Mouse (Mus musculus) lung, adult 18-20 months (tissue): Measurements from ENCODE around the gene Ndufb4.
"Not testable (repeated sequence)": the region's sequence is repeated elsewhere in the genome, so short reads cannot be mapped to it uniquely, and the experiment has no call there.

Experiments
- DNase-seq, 2 experiments: peaks; one replicate each; pipeline ENCODE4 v3.0.0; 2022; ENCODE audit warnings: mixed read lengths in 2 of 2

The Ndufb4 gene

GRCm38 (mm10) chr16:37676677-37677072 lies 22.4 kb upstream of the Ndufb4 start:
- DNase-seq: no peak

GRCm38 (mm10) chr16:37676024-37676676 lies 21.9 kb upstream of the Ndufb4 start:
- DNase-seq: no peak

GRCm38 (mm10) chr16:37675326-37675725 lies 21.1 kb upstream of the Ndufb4 start:
- DNase-seq: no peak

- no peak for DNase-seq
These were observed 16.5 kb upstream of the Ndufb4 start for GRCm38 (mm10) chr16:37670666-37671283.

- no peak for DNase-seq
These were observed 11.2 kb upstream of the Ndufb4 start for GRCm38 (mm10) chr16:37665394-37665935.

GRCm38 (mm10) chr16:37663643-37664459 lies 9.6 kb upstream of the Ndufb4 start:
- DNase-seq: no peak

GRCm38 (mm10) chr16:37656796-37657195 lies 2.5 kb upstream of the Ndufb4 start:
- DNase-seq: no peak

GRCm38 (mm10) chr16:37655756-37656347 lies 1.6 kb upstream of the Ndufb4 start:
- DNase-seq: no peak

GRCm38 (mm10) chr16:37654831-37655455 lies 690 bp upstream of the Ndufb4 start:
- no peak for DNase-seq

- DNase-seq: no peak
These were observed 1.2 kb downstream of the Ndufb4 start for GRCm38 (mm10) chr16:37653058-37653457.

- DNase-seq: no peak
These were observed 1.6 kb downstream of the Ndufb4 start for GRCm38 (mm10) chr16:37652654-37653053.

- DNase-seq: no peak
These were observed 2.8 kb downstream of the Ndufb4 start for GRCm38 (mm10) chr16:37651467-37651866.

- no peak for DNase-seq
These were observed 5.2 kb downstream of the Ndufb4 start for GRCm38 (mm10) chr16:37649068-37649467.

- no peak for DNase-seq
These were observed 6.3 kb downstream of the Ndufb4 start for GRCm38 (mm10) chr16:37647936-37648335.

GRCm38 (mm10) chr16:37647067-37647466 lies 7.2 kb downstream of the Ndufb4 start:
- DNase-seq: no peak

GRCm38 (mm10) chr16:37645799-37646198 lies 8.5 kb downstream of the Ndufb4 start:
- DNase-seq: no peak

GRCm38 (mm10) chr16:37645211-37645610 lies 9.0 kb downstream of the Ndufb4 start:
- no peak for DNase-seq

GRCm38 (mm10) chr16:37644486-37644885 lies 9.8 kb downstream of the Ndufb4 start:
- DNase-seq: no peak

GRCm38 (mm10) chr16:37640522-37640921 lies 13.7 kb downstream of the Ndufb4 start:
- not testable (repeated sequence) for DNase-seq

GRCm38 (mm10) chr16:37637802-37638201 lies 16.5 kb downstream of the Ndufb4 start:
- no peak for DNase-seq

- DNase-seq: no peak
These were observed 18.1 kb downstream of the Ndufb4 start for GRCm38 (mm10) chr16:37636107-37636506.

- DNase-seq: no peak
These were observed 19.2 kb downstream of the Ndufb4 start for GRCm38 (mm10) chr16:37635095-37635494.

- DNase-seq: no peak
These were observed 19.7 kb downstream of the Ndufb4 start for GRCm38 (mm10) chr16:37634578-37634977.
